Mouse (Mus musculus) MEL (cell line): ENCODE measurements around the gene Arhgap35.

Experiments used
- CHD1 ChIP-seq: IDR thresholded peaks from 2 replicates; pipeline ENCODE4 v1.6.1; 2012; ENCODE audit warnings: low read depth, mild to moderate bottlenecking, inconsistent platforms, low read length, improper control_type of control experiment
- CHD2 ChIP-seq: IDR thresholded peaks from 2 replicates; pipeline ENCODE4 v1.6.1; 2011; ENCODE audit warnings: low read length, improper control_type of control experiment
- CTCF ChIP-seq, 3 experiments: IDR thresholded peaks in 2 of 3; conservative IDR thresholded peaks in 1 of 3; 2 replicates each; pipeline ENCODE4 v1.5.1; 2011 to 2012; ENCODE audit warnings: low read length in 3 of 3, low read depth in 2 of 3, mild to moderate bottlenecking in 2 of 3, improper control_type of control experiment in 1 of 3, inconsistent platforms in 1 of 3, mixed read lengths in 1 of 3, moderate library complexity in 1 of 3; ENCODE audit not compliant: control insufficient read depth in 1 of 3, insufficient read depth in 1 of 3, poor library complexity in 1 of 3, severe bottlenecking in 1 of 3
- E2F4 ChIP-seq: IDR thresholded peaks from 2 replicates; pipeline ENCODE4 v1.6.1; 2011; ENCODE audit warnings: low read depth, low read length, improper control_type of control experiment, borderline replicate concordance
- EP300 ChIP-seq, 2 experiments: IDR thresholded peaks; 2 replicates each; pipeline ENCODE4 v1.6.1; 2011; ENCODE audit warnings: improper control_type of control experiment in 2 of 2, low read length in 2 of 2, low read depth in 1 of 2, mild to moderate bottlenecking in 1 of 2
- KAT2A ChIP-seq: conservative IDR thresholded peaks from 2 replicates; pipeline ENCODE4 v1.6.1; 2012; ENCODE audit warnings: low read depth, low read length, improper control_type of control experiment, inconsistent platforms
- NELFE ChIP-seq: IDR thresholded peaks from 2 replicates; pipeline ENCODE4 v1.6.1; 2011; ENCODE audit warnings: low read depth, low read length, improper control_type of control experiment
- POLR2A ChIP-seq, 2 experiments: IDR thresholded peaks; 2 replicates each; pipeline ENCODE4 v1.6.1; 2011 to 2012; ENCODE audit warnings: low read length in 2 of 2, mild to moderate bottlenecking in 2 of 2, control low read depth in 1 of 2, improper control_type of control experiment in 1 of 2, low read depth in 1 of 2, moderate library complexity in 1 of 2; ENCODE audit not compliant: control insufficient read depth in 1 of 2, insufficient read depth in 1 of 2, poor library complexity in 1 of 2
- RAD21 ChIP-seq: IDR thresholded peaks from 2 replicates; pipeline ENCODE4 v1.6.1; 2011; ENCODE audit warnings: mild to moderate bottlenecking, low read depth, low read length, improper control_type of control experiment
- RCOR1 ChIP-seq: IDR thresholded peaks from 2 replicates; pipeline ENCODE4 v1.6.1; 2012; ENCODE audit warnings: low read depth, mild to moderate bottlenecking, inconsistent platforms, low read length, improper control_type of control experiment

GRCm38 (mm10) chr7:16492211-16492610 lies 122.6 kb downstream of the Arhgap35 start:
- TF ChIP-seq EP300 (IDR thresholded peaks at IDR 0.05; ENCODE audit: low read depth in 1 of 2, low read length in 2 of 2) (no peak), CHD1 (no peak), POLR2A (IDR thresholded peaks at IDR 0.05; ENCODE audit: control insufficient read depth in 1 of 2, insufficient read depth in 1 of 2, low read depth in 1 of 2, low read length in 2 of 2, poor library complexity in 1 of 2) (no peak), CTCF (IDR thresholded peaks at IDR 0.05 in 2 of 3, conservative IDR thresholded peaks at IDR 0.05 in 1 of 3; ENCODE audit: control insufficient read depth in 1 of 3, insufficient read depth in 1 of 3, low read depth in 2 of 3, low read length in 3 of 3, poor library complexity in 1 of 3, severe bottlenecking in 1 of 3) (no peak), E2F4 (no peak), NELFE (no peak), RAD21 (no peak), RCOR1 (no peak), KAT2A (no peak), CHD2 (no peak)
